Mouse (Mus musculus): ENCODE data around the gene Gm5662. TPM values are rescaled to one million over a fixed set of nuclear protein-coding genes. Genes with fewer than 3 reads are reported as not detected.
"Not testable (repeated sequence)": the region's sequence is repeated elsewhere in the genome, so short reads cannot be mapped to it uniquely, and the experiment has no call there.

The Gm5662 gene
- total RNA-seq (2021): not detected
- long read RNA-seq, experiment 1: 0 reads
- long read RNA-seq, experiment 2: 0 reads

GRCm38 (mm10) chr12:88274400-88274799, at the start of gene Gm5662:
Gm5662 (minus strand) TSS chr12:88274500.
- not testable (repeated sequence) for DNase-seq (ENCODE audit: low spot score in 2 of 2)

GRCm38 (mm10) chr12:88323926-88324325, 49.6 kb upstream of the Gm5662 start, which contains the start of gene Gm5039:
Gm5039 (minus strand) TSS chr12:88324026.
- DNase-seq (ENCODE audit: low spot score in 2 of 2): not testable (repeated sequence)

- no peak for DNase-seq (ENCODE audit: low spot score in 2 of 2)
These were observed 40.3 kb upstream of the Gm5662 start for GRCm38 (mm10) chr12:88314556-88314955.

GRCm38 (mm10) chr12:88297171-88297570, 22.9 kb upstream of the Gm5662 start:
- DNase-seq (ENCODE audit: low spot score in 2 of 2): not testable (repeated sequence)

GRCm38 (mm10) chr12:88293082-88293481, 18.8 kb upstream of the Gm5662 start:
- not testable (repeated sequence) for DNase-seq (ENCODE audit: low spot score in 2 of 2)

GRCm38 (mm10) chr12:88285224-88285623, 10.9 kb upstream of the Gm5662 start:
- DNase-seq (ENCODE audit: low spot score in 2 of 2): not testable (repeated sequence)

- no peak for DNase-seq (ENCODE audit: low spot score in 2 of 2)
These were observed 17.1 kb downstream of the Gm5662 start for GRCm38 (mm10) chr12:88257241-88257640.

- DNase-seq (ENCODE audit: low spot score in 2 of 2): not testable (repeated sequence)
These were observed 18.4 kb downstream of the Gm5662 start for GRCm38 (mm10) chr12:88255917-88256316.

GRCm38 (mm10) chr12:88250000-88250399, 24.3 kb downstream of the Gm5662 start, which contains the start of gene Gm8332:
Gm8332 (minus strand) TSS chr12:88250100.
- DNase-seq (ENCODE audit: low spot score in 2 of 2): not testable (repeated sequence)

GRCm38 (mm10) chr12:88245786-88246185, 28.5 kb downstream of the Gm5662 start:
- DNase-seq (ENCODE audit: low spot score in 2 of 2): not testable (repeated sequence)

GRCm38 (mm10) chr12:88242940-88243339, 31.4 kb downstream of the Gm5662 start:
- not testable (repeated sequence) for DNase-seq (ENCODE audit: low spot score in 2 of 2)

Other genes starting within 250 kb of the Gm5662 start
- not detected for gene Gm2056, start 247.5 kb downstream of the Gm5662 start, total RNA-seq (2021)
- not detected for gene Gm16368, start 190.8 kb downstream of the Gm5662 start, total RNA-seq (2021)
- gene Gm10436, start 92.4 kb downstream of the Gm5662 start, total RNA-seq (2021): not detected
- not detected for gene Gm8332, start 24.4 kb downstream of the Gm5662 start, total RNA-seq (2021)
- not detected for gene Gm5039, start 49.5 kb upstream of the Gm5662 start, total RNA-seq (2021)
- 1 to 10 TPM; 8.9 to 9.8 TPM for gene Adck1, start 86.1 kb upstream of the Gm5662 start, total RNA-seq (2021)